Mouse (Mus musculus) left cerebral cortex, postnatal 10 days (tissue): Measurements from ENCODE around the gene Map2k4. TPM values are rescaled to one million over a fixed set of nuclear protein-coding genes. Genes with fewer than 3 reads are reported as not detected.
A peak's percentile ranks its signal among the peaks of the same experiment; 100 is the strongest.

Source experiments
- DNase-seq, 2 experiments: peaks; one replicate each; pipeline ENCODE4 v3.0.0; 2021 to 2022; ENCODE audit warnings: low spot score in 2 of 2, mixed read lengths in 1 of 2; ENCODE audit errors: extremely low spot score in 1 of 2
- intact Hi-C: fragments of 180-260 bp; cut with DNase I; formaldehyde crosslinking; loops from one replicate; pipeline ENCODE4 v1.15.1; 2025
- microRNA-seq: library from miRNA; unstranded; fragments of <30 nt; microRNA quantifications from one replicate; pipeline ENCODE4 v1.2.0, GENCODE M21; 2022
- total RNA-seq, 2 experiments: library from RNA; stranded (reverse); gene quantifications; 2 replicates each; pipeline ENCODE4 v1.2.3; 2021

Gene Map2k4
- total RNA-seq, 2 experiments from 2014 or later = 208 to 215 TPM

GRCm38 (mm10) chr11:65646314-65646713 is 141.8 kb downstream of the Map2k4 start:
- no peak for DNase-seq
- intact Hi-C loops = no loop called here

- intact Hi-C loops = no loop called here
- DNase-seq = no peak
These were observed 143.6 kb downstream of the Map2k4 start for GRCm38 (mm10) chr11:65644539-65644938.

GRCm38 (mm10) chr11:65640261-65640660 is 147.8 kb downstream of the Map2k4 start:
- intact Hi-C loops = no loop called here
- no peak for DNase-seq

Small RNAs within 50 kb of the gene (microRNA-seq; reads per million reads assigned to microRNA genes)
- 34,290 reads per million, percentile 98 among the genes with 10 or more reads in this experiment for gene Mir744

Other genes with a start within 250 kb of the Map2k4 start
- 10 to 100 TPM; 11.5 to 12.9 TPM for gene Zkscan6, start 18.9 kb upstream of the Map2k4 start, total RNA-seq